Comparison of ENCODE assay signal across 17 mouse cellular contexts in genomic region chr7:125556096-125556495, GRCm38 (mm10). TPM values are rescaled to one million over a fixed set of nuclear protein-coding genes. Genes with fewer than 3 reads are reported as not detected.
A peak's percentile ranks its signal among the peaks of the same experiment; 100 is the strongest.
DNase-seq lines count a peak whose midpoint lies in the region; ATAC-seq and TF ChIP-seq lines count a peak whose summit lies in the region.
"Had no signal": no experiment of that assay in that cellular context is flagged by ENCODE, and none has a peak within 500 bp of the region (broad histone marks: within the 10 kb centered on the region; RNA-seq: fewer than 3 reads in every experiment).

No protein-coding gene starts in this region.

- H3K36me3 ChIP-seq in heart, adult 2 months (ENCODE audit: control insufficient read depth, insufficient read depth, low read length): peaks cover 3% of the 10 kb centered on the region; the same call in 1 of the 2 replicates
- H3K36me3 ChIP-seq in thymus, adult 2 months (ENCODE audit: control insufficient read depth, insufficient read depth, low read length): no peaks in the 10 kb centered on the region
- H3K36me3 ChIP-seq in macrophage (ENCODE audit: inconsistent target): peaks cover 20% of the 10 kb centered on the region; the same call in 1 of the 2 replicates
- H3K36me3 ChIP-seq: lung, embryonic 15.5 days; midbrain, embryonic 10.5 days had no signal

- H3K79me2 ChIP-seq in heart, adult 2 months (replicated peaks; ENCODE audit: control insufficient read depth, insufficient read depth, low read length): no peaks in the 10 kb centered on the region
- H3K79me2 ChIP-seq in macrophage (ENCODE audit: inconsistent target): peaks cover 89% of the 10 kb centered on the region

- intact Hi-C loops in heart, adult 2 months (cut with DNase I): no loop called here

- no peak for DNase-seq in heart, adult 2 months
- DNase-seq in heart, adult 8-10 months (ENCODE audit: low spot score): no peak
- DNase-seq in thymus, adult 2 months: peak; percentile 24
- no peak for DNase-seq in thymus, adult 18-20 months
- no peak for DNase-seq in gastrocnemius, postnatal 25 days
- DNase-seq in layer of hippocampus, adult 8-10 months (ENCODE audit: low spot score in 2 of 2): no peak
- DNase-seq: cerebellum, adult 2 months; kidney, adult 8-10 months; left cerebral cortex, postnatal 4 days; right cerebral cortex, adult 18-20 months had no signal

- peak overlapping the region; percentile 29 for H3K27ac ChIP-seq in heart, adult 2 months
- peak overlapping the region; percentile 96 for H3K27ac ChIP-seq in thymus, adult 2 months (ENCODE audit: control insufficient read depth, insufficient read depth, low read length)
- peak overlapping the region; percentile 96 for H3K27ac ChIP-seq in macrophage
- H3K27ac ChIP-seq: forebrain, embryonic 13.5 days; lung, embryonic 15.5 days; midbrain, embryonic 10.5 days had no signal

- no peak overlapping the region; the same call in 1 of the 2 replicates for H3K4me3 ChIP-seq in heart, adult 2 months
- H3K4me3 ChIP-seq in thymus, adult 2 months (ENCODE audit: control insufficient read depth, insufficient read depth, low read length): peak overlapping the region; percentile 42
- H3K4me3 ChIP-seq in macrophage (ENCODE audit: inconsistent target): peak overlapping the region; percentile 18
- H3K4me3 ChIP-seq: forebrain, embryonic 13.5 days; lung, embryonic 15.5 days; midbrain, embryonic 10.5 days; myocyte had no signal

- H3K27me3 ChIP-seq in heart, adult 2 months (ENCODE audit: control insufficient read depth, insufficient read depth, low read length): no peaks in the 10 kb centered on the region
- H3K27me3 ChIP-seq in thymus, adult 2 months (ENCODE audit: control insufficient read depth, insufficient read depth, low read length): no peaks in the 10 kb centered on the region
- H3K27me3 ChIP-seq: lung, embryonic 15.5 days had no signal

- peaks cover 50% of the 10 kb centered on the region for H3K4me1 ChIP-seq in heart, adult 2 months (ENCODE audit: control insufficient read depth, insufficient read depth, low read length)
- H3K4me1 ChIP-seq in thymus, adult 2 months (replicated peaks; ENCODE audit: control insufficient read depth, insufficient read depth, low read length): peaks cover 88% of the 10 kb centered on the region

- no peak for TF ChIP-seq CTCF in heart, adult 2 months (IDR thresholded peaks at IDR 0.05)
- no peak for TF ChIP-seq CTCF in thymus, adult 2 months (IDR thresholded peaks at IDR 0.05; ENCODE audit: borderline replicate concordance, control insufficient read depth, extremely low read depth, insufficient read depth, low read length, poor library complexity)

- no peak overlapping the region for H3K9ac ChIP-seq in heart, adult 2 months (ENCODE audit: low read depth, low read length)
- H3K9ac ChIP-seq: forebrain, embryonic 13.5 days; lung, embryonic 15.5 days had no signal

- no peak for TF ChIP-seq EP300 in heart, adult 2 months (IDR thresholded peaks at IDR 0.05; ENCODE audit: insufficient read depth, low read depth, low read length)

- TF ChIP-seq POLR2A in heart, adult 2 months (IDR thresholded peaks at IDR 0.05; ENCODE audit: insufficient read depth, low read depth, low read length): no peak
- no peak for TF ChIP-seq POLR2A in thymus, adult 2 months (IDR thresholded peaks at IDR 0.05; ENCODE audit: control insufficient read depth, extremely low read depth, insufficient read depth, low read length, poor library complexity)

- peak; percentile 13 for ATAC-seq in common myeloid progenitor, adult 5-6 weeks (replicated peaks; ENCODE audit: low read depth, poor library complexity, severe bottlenecking)
- ATAC-seq: forebrain, embryonic 13.5 days; hindbrain, embryonic 16.5 days had no signal

- 43% methylated on average over 4 of the region's 4 CpGs for WGBS in heart, adult 2 months
- 3% methylated on average over 4 of the region's 4 CpGs for WGBS in thymus, adult 2 months
- WGBS in macrophage (ENCODE audit: missing documents): 13% methylated on average over 4 of the region's 4 CpGs

RNA-seq across cellular contexts. Expression of gene Il4ra, which starts 4.2 kb away (rescaled TPM):
- 10 to 100 TPM; 13.2 to 20.1 TPM for total RNA-seq in heart, adult 2 months (2021)
- 14.3 and 19.1 TPM in 2 replicates for polyA plus RNA-seq in heart, adult 2 months (2012; rRNA removed)
- 10 to 100 TPM; 11.1 to 16.8 (median 13.5) TPM for total RNA-seq in heart, adult 8-10 months (2022)
- polyA plus RNA-seq in thymus, adult 2 months (2012; rRNA removed): 141 and 189 TPM in 2 replicates
- total RNA-seq in common myeloid progenitor, adult 5-6 weeks (2017): 21.2 and 23.0 TPM in 2 replicates
- total RNA-seq in macrophage (2018; cell fraction: chromatin; rRNA removed): 1,000 to 10,000 TPM in 1 of 26 experiments, 100 to 1,000 TPM in 25; 132 to 1,109 (median 198) TPM
- 100 to 1,000 TPM in 14 of 26 experiments, 10 to 100 TPM in 12; 66.1 to 266 (median 101) TPM for total RNA-seq in macrophage (2018; cell fraction: cytosol; rRNA removed)
- total RNA-seq in macrophage (2018; cell fraction: nucleus; rRNA removed): 1,000 to 10,000 TPM in 1 of 26 experiments, 100 to 1,000 TPM in 25; 132 to 1,059 (median 192) TPM
- polyA plus RNA-seq in macrophage (2018): 95.1 to 123 TPM (median 99.7 TPM) in 3 replicates
- total RNA-seq in gastrocnemius, postnatal 25 days (2021): 1 to 10 TPM; 4.3 to 4.7 TPM
- total RNA-seq in layer of hippocampus, adult 8-10 months (2022): 10 to 100 TPM in 2 of 4 experiments, 1 to 10 TPM in 2; 4.8 to 12.4 (median 8.4) TPM

RNA-seq across cellular contexts. Expression of gene Il21r, which starts 47.1 kb away (rescaled TPM):
- total RNA-seq in heart, adult 2 months (2021): under 1 TPM; 0.48 to 0.60 TPM
- 1.8 and 2.3 TPM in 2 replicates for polyA plus RNA-seq in heart, adult 2 months (2012; rRNA removed)
- under 1 TPM; 0.19 to 0.69 (median 0.33) TPM for total RNA-seq in heart, adult 8-10 months (2022)
- polyA plus RNA-seq in thymus, adult 2 months (2012; rRNA removed): 177 and 188 TPM in 2 replicates
- total RNA-seq in common myeloid progenitor, adult 5-6 weeks (2017): 3.3 TPM in 2 replicates
- total RNA-seq in macrophage (2018; cell fraction: chromatin; rRNA removed): 100 to 1,000 TPM in 1 of 26 experiments, 10 to 100 TPM in 18, 1 to 10 TPM in 7; 2.1 to 103 (median 34.8) TPM
- total RNA-seq in macrophage (2018; cell fraction: cytosol; rRNA removed): 10 to 100 TPM; 11.9 to 91.3 (median 35.2) TPM
- 100 to 1,000 TPM in 7 of 26 experiments, 10 to 100 TPM in 19; 11.6 to 141 (median 56.9) TPM for total RNA-seq in macrophage (2018; cell fraction: nucleus; rRNA removed)
- polyA plus RNA-seq in macrophage (2018): 34.1 to 93.4 TPM (median 46.8 TPM) in 3 replicates
- under 1 TPM; 0.15 to 0.27 TPM for total RNA-seq in gastrocnemius, postnatal 25 days (2021)
- total RNA-seq in layer of hippocampus, adult 8-10 months (2022): 1 to 10 TPM; 1.4 to 4.2 (median 2.4) TPM

Comparison
In these comparisons a context has a peak if more than half of its experiments do, and no peak if none do; other contexts are left out.
1. H3K27ac ChIP-seq: peak in every context shown above with its lines; median percentile 96 in thymus, adult 2 months; 96 in macrophage; 29 in heart, adult 2 months.